In the genomic region with DNA sequence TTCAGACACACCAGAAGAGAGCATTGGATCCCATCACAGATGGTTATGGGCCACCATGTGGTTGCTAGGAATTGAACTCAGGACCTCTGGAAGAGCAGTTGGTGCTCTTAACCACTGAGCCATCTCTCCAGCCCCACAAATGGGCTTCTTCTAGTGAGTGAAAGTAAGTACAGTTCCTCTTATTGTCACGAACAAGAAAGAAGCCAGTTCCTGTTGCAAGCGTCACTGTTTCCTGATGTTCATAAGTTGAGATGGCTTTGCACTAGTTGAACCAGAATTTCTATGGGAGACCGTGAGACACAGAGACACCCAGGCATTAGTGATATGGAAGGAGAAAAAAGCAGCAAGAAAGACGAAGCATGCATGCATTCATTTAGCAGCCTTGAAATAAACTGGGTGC, we compare ENCODE assay signal across 25 mouse cellular contexts.
"Had no signal": no experiment of that assay in that cellular context is flagged by ENCODE, and none has a peak within 500 bp of the region (broad histone marks: within the 10 kb centered on the region; RNA-seq: fewer than 3 reads in every experiment).

No protein-coding gene starts in this region.

- H3K36me3 ChIP-seq: heart, embryonic 13.5 days; heart, embryonic 15.5 days; hindbrain, embryonic 13.5 days; hindbrain, embryonic 15.5 days; limb, embryonic 13.5 days; limb, embryonic 15.5 days; liver, embryonic 12.5 days had no signal

- H3K4me1 ChIP-seq: heart, embryonic 15.5 days; limb, embryonic 13.5 days; limb, embryonic 15.5 days; liver, embryonic 12.5 days had no signal

- H3K9ac ChIP-seq: heart, embryonic 13.5 days; heart, embryonic 15.5 days; hindbrain, embryonic 13.5 days; hindbrain, embryonic 15.5 days; limb, embryonic 13.5 days; limb, embryonic 15.5 days; liver, embryonic 12.5 days had no signal

- H3K4me3 ChIP-seq: gastrocnemius, adult 2 months; heart, adult 2 months; heart, embryonic 13.5 days; heart, embryonic 15.5 days; hindbrain, embryonic 13.5 days; hindbrain, embryonic 15.5 days; limb, embryonic 13.5 days; limb, embryonic 15.5 days; liver, embryonic 12.5 days had no signal

- H3K9me3 ChIP-seq: heart, embryonic 13.5 days; heart, embryonic 15.5 days; hindbrain, embryonic 13.5 days; hindbrain, embryonic 15.5 days; limb, embryonic 13.5 days; limb, embryonic 15.5 days had no signal

- ATAC-seq: hindbrain, postnatal 0 days; intestine, embryonic 16.5 days; liver, embryonic 12.5 days had no signal

- H3K27ac ChIP-seq: gastrocnemius, adult 2 months; heart, adult 2 months; heart, embryonic 13.5 days; heart, embryonic 15.5 days; hindbrain, embryonic 15.5 days; hindbrain, postnatal 0 days; limb, embryonic 13.5 days; limb, embryonic 15.5 days; liver, embryonic 12.5 days had no signal

- H3K4me2 ChIP-seq: heart, embryonic 11.5 days; heart, embryonic 13.5 days; heart, embryonic 15.5 days; hindbrain, embryonic 13.5 days; hindbrain, embryonic 15.5 days; limb, embryonic 13.5 days; limb, embryonic 15.5 days; liver, embryonic 12.5 days had no signal

- DNase-seq: gastrocnemius, adult 2 months; gastrocnemius, postnatal 10 days; gastrocnemius, postnatal 25 days; heart, adult 11 months; heart, adult 2 months; heart, postnatal 14 days; heart, postnatal 36 days; kidney, adult 11 months; kidney, adult 2 months; kidney, adult 9 months; kidney, postnatal 10 days; kidney, postnatal 36 days; layer of hippocampus, adult 9-11 months; layer of hippocampus, postnatal 36 days; left cerebral cortex, postnatal 4 days had no signal

- H3K27me3 ChIP-seq: heart, embryonic 13.5 days; heart, embryonic 15.5 days; hindbrain, embryonic 13.5 days; hindbrain, embryonic 15.5 days; limb, embryonic 13.5 days; limb, embryonic 15.5 days; liver, embryonic 12.5 days had no signal
